Mouse (Mus musculus) heart, adult 2 months (tissue): ENCODE results near the gene Slc25a16. TPM values are rescaled to one million over a fixed set of nuclear protein-coding genes. Genes with fewer than 3 reads are reported as not detected.

Experiments used
- DNase-seq, 2 experiments: peaks; one replicate each; pipeline ENCODE4 v3.0.0; 2021
- H3K27ac ChIP-seq: fragments of 200-600 bp; 2 replicates; pipeline ENCODE4 v1.8.1; 2022
- H3K27me3 ChIP-seq: fragments of 200-500 bp; 2 replicates; pipeline ENCODE4 v1.6.1; 2012; ENCODE audit warnings: mild to moderate bottlenecking, low read length, inconsistent platforms, mixed read lengths; ENCODE audit not compliant: control insufficient read depth, insufficient read depth
- H3K36me3 ChIP-seq: fragments of 200-500 bp; 2 replicates; pipeline ENCODE4 v1.6.1; 2012; ENCODE audit warnings: low read length, inconsistent platforms; ENCODE audit not compliant: control insufficient read depth, insufficient read depth
- H3K4me1 ChIP-seq: fragments of 200-500 bp; 2 replicates; pipeline ENCODE4 v1.6.1; 2011; ENCODE audit warnings: low read length; ENCODE audit not compliant: control insufficient read depth, insufficient read depth
- H3K4me3 ChIP-seq: fragments of 200-600 bp; 2 replicates; pipeline ENCODE4 v1.8.1; 2022
- H3K79me2 ChIP-seq: fragments of 200-500 bp; replicated peaks from 2 replicates; pipeline ENCODE4 v1.6.1; 2012; ENCODE audit warnings: mild to moderate bottlenecking, inconsistent platforms, low read length, moderate library complexity, mixed read lengths; ENCODE audit not compliant: control insufficient read depth, insufficient read depth
- H3K9ac ChIP-seq: fragments of 200-500 bp; 2 replicates; pipeline ENCODE4 v1.6.1; 2012; ENCODE audit warnings: low read depth, mild to moderate bottlenecking, control low read depth, inconsistent platforms, low read length, mixed read lengths
- CTCF ChIP-seq: fragments of 200-600 bp; IDR thresholded peaks from 2 replicates; pipeline ENCODE4 v1.8.1; 2022; ENCODE audit warnings: antibody characterized with exemption, mild to moderate bottlenecking, moderate library complexity
- EP300 ChIP-seq: fragments of 200-500 bp; IDR thresholded peaks from 2 replicates; pipeline ENCODE4 v1.6.1; 2011; ENCODE audit warnings: low read depth, low read length, control low read depth; ENCODE audit not compliant: insufficient read depth
- POLR2A ChIP-seq: fragments of 200-500 bp; IDR thresholded peaks from 2 replicates; pipeline ENCODE4 v1.6.1; 2011; ENCODE audit warnings: mild to moderate bottlenecking, low read depth, low read length, control low read depth; ENCODE audit not compliant: insufficient read depth
- WGBS: fragments of 180-500 bp; shearing (Covaris S2); methylation state at CpG from one replicate; pipeline ENCODE4 v1.1.7; 2018; 5-methylcytosine and 5-hydroxymethylcytosine counted together
- intact Hi-C: fragments of 180-260 bp; cut with DNase I; formaldehyde crosslinking; loops from one replicate; pipeline ENCODE4 v1.15.1; 2025
- polyA plus RNA-seq: library from polyadenylated mRNA; depleted of rRNA; stranded (reverse); fragments of >200 nt; gene quantifications from 2 replicates; pipeline ENCODE4 v1.2.3, GENCODE M21; 2012; rRNA removed
- total RNA-seq, 2 experiments: library from RNA; stranded (reverse); gene quantifications; 2 replicates each; pipeline ENCODE4 v1.2.3; 2021

The Slc25a16 gene
- total and polyA plus RNA-seq, 3 experiments = 20.4 to 27.1 (median 21.7) TPM

DNA sequence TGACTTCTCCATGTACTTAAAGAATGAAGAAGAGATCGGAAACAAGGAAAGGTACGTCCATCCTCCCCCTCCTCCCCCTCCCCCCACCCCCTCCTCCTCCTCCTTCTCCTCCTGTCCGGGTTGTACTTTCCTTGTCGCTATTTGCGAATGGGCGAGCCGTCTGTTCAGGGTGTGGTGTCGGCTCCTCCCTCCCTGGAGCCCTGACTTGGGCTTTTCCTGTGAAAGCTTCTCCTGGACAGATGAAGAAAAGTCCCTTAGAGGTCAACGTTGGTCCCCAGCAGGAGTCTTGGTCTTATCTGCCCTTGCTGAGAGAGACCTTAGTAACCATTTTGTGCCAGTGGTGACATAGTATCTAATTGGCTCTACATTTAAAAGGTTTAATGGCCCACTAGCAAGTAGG, 73.6 kb downstream of the Slc25a16 start:
- no peaks in the 10 kb centered on the region for H3K27me3 ChIP-seq
- H3K4me3 ChIP-seq = no peak overlapping the region
- H3K36me3 ChIP-seq = no peaks in the 10 kb centered on the region
- WGBS = 83% methylated on average over 8 of the region's 9 CpGs
- H3K27ac ChIP-seq = no peak overlapping the region
- H3K9ac ChIP-seq = no peak overlapping the region
- H3K4me1 ChIP-seq = no peaks in the 10 kb centered on the region
- DNase-seq = no peak
- TF ChIP-seq POLR2A (no peak), CTCF (no peak), EP300 (no peak)
- H3K79me2 ChIP-seq = no peaks in the 10 kb centered on the region
- intact Hi-C loops = no loop called here

Other genes starting within 250 kb of the Slc25a16 start
- gene Stox1, start 194.5 kb upstream of the Slc25a16 start, total RNA-seq = 1 to 10 TPM in 1 of 2 experiments, under 1 TPM in 1; 0.75 to 1.0 TPM
- 0.43 and 0.59 TPM in 2 replicates for gene Stox1, start 194.5 kb upstream of the Slc25a16 start, polyA plus RNA-seq
- 10 to 100 TPM; 39.6 to 52.7 TPM for gene Ccar1, start 128.3 kb upstream of the Slc25a16 start, total RNA-seq
- gene Ccar1, start 128.3 kb upstream of the Slc25a16 start, polyA plus RNA-seq = 34.3 and 56.1 TPM in 2 replicates
- gene Tet1, start 11.6 kb upstream of the Slc25a16 start, total RNA-seq = 1 to 10 TPM; 5.3 to 6.6 TPM
- 2.3 and 3.9 TPM in 2 replicates for gene Tet1, start 11.6 kb upstream of the Slc25a16 start, polyA plus RNA-seq
- under 1 TPM; 0.29 to 0.68 TPM for gene Dna2, start 26.4 kb downstream of the Slc25a16 start, total RNA-seq
- 0.84 and 1.8 TPM in 2 replicates for gene Dna2, start 26.4 kb downstream of the Slc25a16 start, polyA plus RNA-seq
- 1 to 10 TPM; 7.3 to 9.6 TPM for gene Rufy2, start 59.6 kb downstream of the Slc25a16 start, total RNA-seq
- gene Rufy2, start 59.6 kb downstream of the Slc25a16 start, polyA plus RNA-seq = 2.5 and 4.4 TPM in 2 replicates
- 10 to 100 TPM; 33.5 to 34.5 TPM for gene Hnrnph3, start 103.6 kb downstream of the Slc25a16 start, total RNA-seq
- gene Hnrnph3, start 103.6 kb downstream of the Slc25a16 start, polyA plus RNA-seq = 18.0 and 36.8 TPM in 2 replicates
- 1 to 10 TPM; 7.6 to 9.9 TPM for gene Pbld2, start 103.7 kb downstream of the Slc25a16 start, total RNA-seq
- 0.98 and 2.1 TPM in 2 replicates for gene Pbld2, start 103.7 kb downstream of the Slc25a16 start, polyA plus RNA-seq
- gene Pbld1, start 139.5 kb downstream of the Slc25a16 start, total RNA-seq = 1 to 10 TPM in 1 of 2 experiments, under 1 TPM in 1; 0.89 to 1.5 TPM
- gene Pbld1, start 139.5 kb downstream of the Slc25a16 start, polyA plus RNA-seq = 1.0 and 1.2 TPM in 2 replicates
- not detected for gene Atoh7, start 179.0 kb downstream of the Slc25a16 start, total RNA-seq
- not detected in 2 replicates for gene Atoh7, start 179.0 kb downstream of the Slc25a16 start, polyA plus RNA-seq